Mouse (Mus musculus) neutrophil, adult 83 days (primary cell): ENCODE data around the gene Adra2c. TPM values are rescaled to one million over a fixed set of nuclear protein-coding genes. Genes with fewer than 3 reads are reported as not detected.

ENCODE experiments used
- total RNA-seq, 2 experiments: library from RNA; stranded (reverse); gene quantifications; one replicate each; pipeline ENCODE4 v1.2.4; 2023

Gene Adra2c
- total RNA-seq: not detected

GRCm38 (mm10) chr5:35278019-35278418 lies at the start of gene Adra2c:
Adra2c (plus strand) TSS chr5:35278319.

Other genes with a start within 250 kb of the Adra2c start
- gene Hgfac, start 236.8 kb upstream of the Adra2c start, total RNA-seq: not detected
- not detected for gene Dok7, start 221.6 kb upstream of the Adra2c start, total RNA-seq
- 10 to 100 TPM; 36.6 to 38.0 TPM for gene Lrpap1, start 172.6 kb upstream of the Adra2c start, total RNA-seq
- not detected for gene Hmx1, start 110.8 kb downstream of the Adra2c start, total RNA-seq
- 1 to 10 TPM in 1 of 2 experiments, under 1 TPM in 1; 0.60 to 1.0 TPM for gene Cpz, start 247.4 kb downstream of the Adra2c start, total RNA-seq